Mouse (Mus musculus) midbrain, embryonic 10.5 days (tissue): ENCODE measurements around the gene Gm19426. TPM values are rescaled to one million over a fixed set of nuclear protein-coding genes. Genes with fewer than 3 reads are reported as not detected.

Experiments used
- DNase-seq: peaks from one replicate; pipeline ENCODE4 v3.0.0-alpha.2; 2017; ENCODE audit warnings: low spot score
- H3K27ac ChIP-seq: fragments of 300-500 bp; sonication (generic); replicated peaks from 2 replicates; pipeline ENCODE4 v1.5.1; 2016; ENCODE audit warnings: mild to moderate bottlenecking
- H3K27me3 ChIP-seq: fragments of 300-500 bp; sonication (generic); 2 replicates; pipeline ENCODE4 v1.6.1; 2016; ENCODE audit warnings: low read depth, mild to moderate bottlenecking; ENCODE audit not compliant: poor library complexity, severe bottlenecking
- H3K36me3 ChIP-seq: fragments of 300-500 bp; sonication (generic); 2 replicates; pipeline ENCODE4 v1.6.1; 2016; ENCODE audit warnings: mild to moderate bottlenecking, moderate library complexity
- H3K4me1 ChIP-seq: fragments of 300-500 bp; sonication (generic); 2 replicates; pipeline ENCODE4 v1.6.1; 2016
- H3K4me3 ChIP-seq: fragments of 300-500 bp; sonication (generic); 2 replicates; pipeline ENCODE4 v1.5.1; 2016; ENCODE audit warnings: mild to moderate bottlenecking, moderate library complexity
- H3K9me3 ChIP-seq: fragments of 300-500 bp; sonication (generic); replicated peaks from 2 replicates; pipeline ENCODE4 v1.6.1; 2016; ENCODE audit warnings: mild to moderate bottlenecking
- WGBS: fragments of 180-500 bp; shearing (Covaris S2); methylation state at CpG from one replicate; pipeline ENCODE4 v1.1.7; 2016; 5-methylcytosine and 5-hydroxymethylcytosine counted together
- polyA plus RNA-seq: library from polyadenylated mRNA; unstranded; fragments of >200 nt; fragmentation: Nextera tagmentation; extraction: Ambion mirVana; gene quantifications from 2 replicates; pipeline ENCODE4 v1.2.1, GENCODE M21; 2016

Gene Gm19426
- polyA plus RNA-seq, 1 experiment from 2014 or later, result 9.0 TPM

DNA sequence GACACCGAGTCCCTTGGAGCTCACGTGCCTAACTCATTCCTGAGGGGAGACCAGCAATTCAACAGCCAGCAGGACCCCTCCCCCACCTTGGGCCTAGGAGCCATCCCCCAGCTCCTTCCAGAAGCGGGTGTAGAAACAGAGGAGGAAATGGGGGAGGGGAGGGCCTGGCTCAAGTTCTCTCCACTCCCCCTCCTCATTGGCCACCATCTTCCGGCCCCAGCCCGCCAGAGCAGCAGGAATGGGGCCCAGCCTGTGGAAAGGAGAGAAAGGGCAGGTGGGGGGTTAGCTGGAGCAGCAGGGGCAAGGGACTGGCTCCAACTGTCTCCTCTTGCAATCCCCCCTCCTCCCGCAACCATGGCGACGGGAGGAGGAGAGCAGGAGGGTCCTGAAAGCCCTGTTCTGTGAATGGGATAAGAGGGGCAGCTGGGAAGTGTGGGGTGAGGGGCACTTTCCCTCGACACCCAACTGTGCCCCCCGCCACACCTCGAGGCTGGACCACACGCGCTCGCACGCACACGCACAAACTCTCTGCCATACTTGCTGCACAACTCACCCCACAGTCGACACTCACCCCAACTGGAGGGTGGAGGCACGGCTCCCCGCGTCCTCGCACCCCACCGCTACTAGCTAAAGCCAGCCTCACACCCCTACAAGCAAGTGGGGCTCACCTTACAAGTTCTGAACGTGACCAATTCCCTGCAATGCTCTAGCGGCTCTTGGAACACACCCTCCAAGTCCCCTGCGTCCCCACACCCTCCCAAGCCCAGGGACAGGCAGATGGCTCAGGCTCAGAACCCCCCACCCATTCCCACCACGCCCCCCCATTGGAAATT lies 788 bp downstream of the Gm19426 start:
- no peaks in the 10 kb centered on the region for H3K9me3 ChIP-seq
- under 1% methylated on average over 26 of the region's 26 CpGs for WGBS
- DNase-seq, result peak; percentile 98
- peak overlapping the region; percentile 92 for H3K4me3 ChIP-seq
- H3K36me3 ChIP-seq, result peaks cover 23% of the 10 kb centered on the region
- H3K4me1 ChIP-seq, result peaks cover 61% of the 10 kb centered on the region
- peaks cover 8% of the 10 kb centered on the region for H3K27me3 ChIP-seq
- H3K27ac ChIP-seq, result peak overlapping the region; percentile 100

GRCm38 (mm10) chr2:84741841-84742450 lies 1.5 kb downstream of the Gm19426 start:
- H3K36me3 ChIP-seq, result peaks cover 23% of the 10 kb centered on the region
- no peak for DNase-seq
- no peaks in the 10 kb centered on the region for H3K9me3 ChIP-seq
- WGBS, result 2% methylated on average over 5 of the region's 5 CpGs
- peak overlapping the region; percentile 92 for H3K4me3 ChIP-seq
- H3K27me3 ChIP-seq, result peaks cover 5% of the 10 kb centered on the region; the same call in 1 of the 2 replicates
- H3K4me1 ChIP-seq, result peaks cover 68% of the 10 kb centered on the region
- H3K27ac ChIP-seq, result peak overlapping the region; percentile 100

DNA sequence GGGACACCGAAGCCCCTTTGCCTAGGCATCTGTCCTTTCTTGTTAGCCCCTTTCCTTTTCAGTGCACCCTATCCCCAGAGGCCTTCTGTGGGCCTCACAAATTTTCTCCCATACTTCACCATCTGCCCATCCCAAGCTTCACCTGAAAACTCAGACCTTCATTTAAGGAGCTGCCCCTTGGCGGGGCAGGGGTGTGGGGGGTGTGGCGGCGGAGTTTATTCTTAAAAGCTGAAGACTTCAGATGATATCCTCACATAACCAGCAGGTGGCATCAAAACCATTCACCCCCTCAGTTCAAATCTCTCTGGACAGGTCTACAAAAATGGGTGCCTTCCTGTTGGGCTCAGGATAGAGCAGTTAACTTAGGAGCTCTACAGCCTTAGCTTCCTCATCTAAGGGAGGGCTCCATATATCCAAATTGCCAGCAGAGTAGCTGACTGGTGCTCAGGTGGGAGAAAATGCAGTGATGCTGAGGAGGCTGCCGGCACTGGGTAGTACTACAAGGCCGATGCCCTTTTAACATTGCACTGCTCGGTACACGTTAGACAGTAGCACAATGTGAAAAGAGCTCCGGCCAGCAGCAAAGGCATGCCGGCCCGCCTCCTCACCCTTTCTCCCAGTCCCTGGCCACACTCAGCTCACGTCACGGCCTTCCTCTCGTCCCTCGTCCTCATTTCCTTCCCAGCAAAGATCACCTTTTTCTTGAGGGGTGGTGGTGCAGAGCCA lies 2.7 kb downstream of the Gm19426 start:
- Histone ChIP-seq H3K36me3 (peaks cover 23% of the 10 kb centered on the region), H3K27me3 (no peaks in the 10 kb centered on the region), H3K4me1 (peaks cover 80% of the 10 kb centered on the region), H3K4me3 (peak overlapping the region; percentile 92), H3K9me3 (no peaks in the 10 kb centered on the region), H3K27ac (peak overlapping the region; percentile 100)
- WGBS, result 81% methylated on average over 15 of the region's 15 CpGs
- DNase-seq, result peak; percentile 25

DNA sequence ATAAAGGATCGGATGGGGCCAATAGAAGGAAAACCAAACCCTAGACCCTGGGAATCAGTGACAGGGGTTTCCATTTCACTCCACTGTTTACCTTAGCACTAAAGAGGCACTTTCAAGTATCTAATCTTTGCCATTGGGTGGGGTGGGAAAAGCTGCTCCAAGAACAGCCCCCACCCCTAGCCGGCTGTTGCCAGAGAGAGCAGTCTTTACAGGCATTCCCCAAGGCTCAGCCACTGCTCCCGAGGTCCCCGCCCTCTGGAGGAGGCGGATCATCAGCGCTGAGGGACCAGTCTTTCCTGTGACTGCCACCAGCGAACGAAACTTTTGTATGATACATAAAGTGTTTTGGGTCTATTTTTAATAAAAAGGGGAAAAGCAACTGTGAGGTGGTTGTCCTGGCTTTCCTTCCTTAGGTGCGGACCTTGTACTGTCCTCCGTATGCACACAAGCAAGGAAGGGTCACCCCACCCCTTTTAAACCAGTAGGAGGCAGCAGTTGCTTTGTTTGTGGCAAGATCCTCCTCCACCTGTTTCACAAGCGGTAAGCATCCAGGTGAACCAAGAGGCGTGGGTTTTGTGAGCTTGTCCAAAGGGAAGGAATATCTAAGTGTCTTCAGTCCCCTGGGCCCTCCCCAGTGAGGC lies 5.1 kb downstream of the Gm19426 start:
- no peaks in the 10 kb centered on the region for H3K9me3 ChIP-seq
- H3K4me3 ChIP-seq, result peak overlapping the region; percentile 66
- peaks cover 23% of the 10 kb centered on the region for H3K36me3 ChIP-seq
- H3K4me1 ChIP-seq, result peaks cover 93% of the 10 kb centered on the region
- 1% methylated on average over 12 of the region's 12 CpGs for WGBS
- peak; percentile 72 for DNase-seq
- no peaks in the 10 kb centered on the region for H3K27me3 ChIP-seq
- peak overlapping the region; percentile 92 for H3K27ac ChIP-seq

- Histone ChIP-seq H3K9me3 (no peaks in the 10 kb centered on the region), H3K27me3 (no peaks in the 10 kb centered on the region), H3K4me1 (peaks cover 94% of the 10 kb centered on the region), H3K4me3 (peak overlapping the region; percentile 66), H3K36me3 (peaks cover 23% of the 10 kb centered on the region), H3K27ac (peak overlapping the region; percentile 92)
- DNase-seq, result peak; percentile 75
- 3% methylated on average over 8 of the region's 8 CpGs for WGBS
Observed at GRCm38 (mm10) chr2:84737451-84737925, 6.0 kb downstream of the Gm19426 start.

DNA sequence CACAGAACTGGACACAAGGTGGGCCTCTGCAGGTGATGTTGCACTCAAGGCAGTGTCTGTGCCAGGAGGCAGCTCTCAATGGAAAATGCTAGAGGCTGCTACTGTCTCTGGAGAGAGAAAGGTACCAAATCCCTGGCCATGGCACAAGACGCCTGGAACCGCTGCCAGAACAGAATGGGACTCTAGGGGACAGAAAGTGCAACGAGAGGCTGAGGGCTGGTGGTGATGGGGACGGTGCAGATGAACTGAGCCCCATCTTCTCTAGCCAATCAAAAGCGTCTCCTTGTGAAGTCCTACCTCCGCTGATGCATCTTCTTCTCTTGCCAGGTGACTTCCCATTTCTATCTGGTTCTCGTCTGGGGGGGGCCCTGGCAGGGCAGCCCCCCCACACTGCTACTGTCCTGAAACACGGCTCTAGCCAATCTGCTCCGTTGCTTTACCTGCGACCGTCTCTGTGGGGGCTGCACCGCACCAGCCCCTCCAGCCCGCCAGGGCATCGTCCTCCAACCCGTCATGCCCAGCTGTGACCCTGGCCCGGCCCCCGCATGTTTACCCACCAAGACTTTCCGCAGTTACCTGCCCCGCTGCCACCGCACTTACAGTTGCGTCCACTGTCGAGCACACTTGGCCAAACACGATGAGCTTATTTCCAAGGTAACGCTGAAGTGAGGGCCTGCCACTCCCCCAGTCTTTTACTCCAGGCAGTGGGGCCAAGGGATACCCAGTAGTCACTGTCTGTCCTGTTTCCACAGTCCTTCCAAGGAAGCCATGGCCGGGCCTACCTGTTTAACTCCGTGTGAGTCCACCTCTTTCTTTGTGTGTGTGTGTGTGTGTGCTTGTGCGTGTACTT lies 6.9 kb downstream of the Gm19426 start:
- peak; percentile 54 for DNase-seq
- H3K27me3 ChIP-seq, result no peaks in the 10 kb centered on the region
- H3K27ac ChIP-seq, result peak overlapping the region; percentile 92
- no peaks in the 10 kb centered on the region for H3K9me3 ChIP-seq
- WGBS, result 7% methylated on average over 27 of the region's 27 CpGs
- peaks cover 84% of the 10 kb centered on the region for H3K4me1 ChIP-seq
- peak overlapping the region; percentile 66 for H3K4me3 ChIP-seq
- H3K36me3 ChIP-seq, result peaks cover 17% of the 10 kb centered on the region

DNA sequence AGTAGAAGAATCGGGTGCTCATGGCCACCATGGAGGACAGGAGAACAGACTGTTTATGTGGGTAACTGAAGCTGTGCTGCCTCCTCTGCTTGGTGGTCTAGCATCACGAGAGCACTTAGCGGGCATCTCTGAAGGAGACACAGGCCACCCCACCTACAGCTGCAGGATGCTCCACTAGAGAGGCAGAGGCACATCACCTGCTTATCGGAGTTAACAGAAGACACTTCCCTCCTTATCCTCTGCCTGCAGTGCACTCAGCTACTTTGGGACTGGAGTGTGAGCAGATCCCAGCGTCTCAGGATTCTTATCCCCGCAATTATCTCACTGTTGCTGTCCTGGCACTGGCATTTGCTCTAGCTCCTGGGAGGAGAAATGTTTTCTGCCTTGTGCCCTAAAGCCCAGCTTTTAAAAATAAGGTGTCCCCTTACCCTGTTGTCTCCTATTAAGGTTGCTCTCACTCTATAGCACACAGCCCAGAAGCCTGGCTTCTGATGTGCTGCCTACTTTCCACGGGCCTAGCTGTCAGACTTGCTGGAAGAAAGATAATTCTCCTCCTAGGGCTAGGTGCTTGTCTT lies 8.0 kb downstream of the Gm19426 start:
- DNase-seq, result peak; percentile 46
- H3K27me3 ChIP-seq, result no peaks in the 10 kb centered on the region
- H3K9me3 ChIP-seq, result no peaks in the 10 kb centered on the region
- 22% methylated on average over 7 of the region's 7 CpGs for WGBS
- peak overlapping the region; percentile 66 for H3K4me3 ChIP-seq
- peaks cover 6% of the 10 kb centered on the region for H3K36me3 ChIP-seq
- H3K27ac ChIP-seq, result peak overlapping the region; percentile 92
- peaks cover 73% of the 10 kb centered on the region for H3K4me1 ChIP-seq

GRCm38 (mm10) chr2:84734919-84735318 lies 8.5 kb downstream of the Gm19426 start:
- H3K4me1 ChIP-seq, result peaks cover 68% of the 10 kb centered on the region
- no peaks in the 10 kb centered on the region for H3K27me3 ChIP-seq
- peaks cover under 1% of the 10 kb centered on the region for H3K36me3 ChIP-seq
- H3K27ac ChIP-seq, result peak overlapping the region; percentile 92
- H3K9me3 ChIP-seq, result no peaks in the 10 kb centered on the region
- H3K4me3 ChIP-seq, result peak overlapping the region; percentile 66
- DNase-seq, result no peak
- WGBS, result 4% methylated on average over 2 of the region's 2 CpGs

DNA sequence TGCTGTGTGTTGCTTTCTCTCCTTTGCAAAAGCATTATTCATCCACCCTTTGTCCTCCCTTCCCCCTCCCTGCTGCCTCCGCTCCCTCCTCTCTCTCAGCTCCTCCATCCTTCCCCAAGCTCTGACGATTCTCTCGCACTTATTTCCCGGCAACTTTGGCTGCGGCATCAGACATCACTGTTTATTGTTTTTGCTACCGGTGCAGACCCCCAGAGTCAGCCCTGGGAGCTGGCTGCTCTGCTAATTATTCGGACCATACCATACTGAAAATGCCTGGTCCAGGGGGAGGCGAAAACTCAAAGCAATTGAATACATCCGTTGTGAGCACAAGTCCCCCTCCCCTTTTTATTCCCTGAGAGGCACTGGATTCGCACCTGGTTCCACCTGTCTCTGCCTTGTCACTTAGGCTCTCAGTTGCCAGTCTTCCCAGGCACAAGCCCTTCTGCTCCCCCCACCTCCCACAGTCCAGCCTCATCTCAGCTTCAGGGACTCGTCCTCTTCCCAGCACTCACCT lies 9.0 kb downstream of the Gm19426 start:
- H3K4me1 ChIP-seq, result peaks cover 63% of the 10 kb centered on the region
- WGBS, result under 1% methylated on average over 11 of the region's 11 CpGs
- peak overlapping the region; percentile 92 for H3K27ac ChIP-seq
- DNase-seq, result peak; percentile 68
- no peaks in the 10 kb centered on the region for H3K27me3 ChIP-seq
- H3K4me3 ChIP-seq, result peak overlapping the region; percentile 66
- no peaks in the 10 kb centered on the region for H3K36me3 ChIP-seq
- H3K9me3 ChIP-seq, result no peaks in the 10 kb centered on the region

GRCm38 (mm10) chr2:84733579-84734300 lies 9.7 kb downstream of the Gm19426 start, which contains the start of gene Ypel4:
Ypel4 (plus strand) TSS chr2:84734058.
- H3K4me1 ChIP-seq, result peaks cover 56% of the 10 kb centered on the region
- peak within 1 kb of the TSS; percentile 66 for H3K4me3 ChIP-seq
- no peaks in the 10 kb centered on the region for H3K27me3 ChIP-seq
- 5% methylated on average over 8 of the region's 8 CpGs for WGBS
- peak within 1 kb of the TSS; percentile 92 for H3K27ac ChIP-seq
- no peaks in the 10 kb centered on the region for H3K9me3 ChIP-seq
- no peaks in the 10 kb centered on the region for H3K36me3 ChIP-seq
- DNase-seq, result peak; percentile 58

DNA sequence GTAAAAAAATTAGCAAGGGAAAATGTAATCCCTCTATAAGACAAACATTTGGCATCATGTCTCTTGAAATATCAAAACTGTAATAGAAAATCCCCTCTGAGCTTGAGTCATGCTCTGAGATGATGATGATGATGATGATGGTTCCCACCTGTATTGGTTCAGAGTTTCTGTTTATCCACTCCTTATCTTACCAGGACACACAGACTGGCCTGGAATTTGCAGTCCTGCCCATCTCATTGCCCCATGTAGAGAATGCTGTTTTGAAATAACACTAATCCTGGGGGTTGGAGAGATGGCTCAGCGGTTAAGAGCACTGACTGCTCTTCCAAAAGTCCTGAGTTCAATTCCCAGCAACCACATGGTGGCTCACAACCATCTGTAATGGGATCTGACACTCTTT lies 11.1 kb downstream of the Gm19426 start:
- Histone ChIP-seq H3K4me3 (no peak overlapping the region), H3K36me3 (no peaks in the 10 kb centered on the region), H3K27ac (no peak overlapping the region), H3K4me1 (peaks cover 50% of the 10 kb centered on the region), H3K9me3 (no peaks in the 10 kb centered on the region), H3K27me3 (no peaks in the 10 kb centered on the region)
- DNase-seq, result no peak
- 83% methylated on average over 1 of the region's 1 CpGs for WGBS
